Mouse (Mus musculus) ES-E14 (cell line): ENCODE results near the gene Tyrobp. TPM values are rescaled to one million over a fixed set of nuclear protein-coding genes. Genes with fewer than 3 reads are reported as not detected.

Source experiments
- DNase-seq: peaks from one replicate; pipeline ENCODE4 v3.0.0-alpha.2; 2013; ENCODE audit warnings: low read depth, low spot score
- H3K27ac ChIP-seq: 2 replicates; pipeline ENCODE4 v1.5.1; 2012; ENCODE audit warnings: low read depth, mild to moderate bottlenecking, low read length, moderate library complexity, mixed read lengths; ENCODE audit not compliant: poor library complexity, insufficient read depth, severe bottlenecking
- H3K36me3 ChIP-seq: 2 replicates; pipeline ENCODE4 v1.6.1; 2012; ENCODE audit warnings: mild to moderate bottlenecking, low read length, moderate library complexity, mixed read lengths; ENCODE audit not compliant: control insufficient read depth, poor library complexity, insufficient read depth, severe bottlenecking
- H3K4me1 ChIP-seq, 2 experiments: fragments of 150-350 bp in 1 of 2; sonication (generic) in 1 of 2; 2 replicates each; pipeline ENCODE4 v1.6.1; 2012; ENCODE audit warnings: low read length in 2 of 2, mild to moderate bottlenecking in 1 of 2, mixed read lengths in 1 of 2; ENCODE audit not compliant: control insufficient read depth in 2 of 2, insufficient read depth in 2 of 2, poor library complexity in 1 of 2
- H3K4me3 ChIP-seq, 2 experiments: fragments of 150-350 bp in 1 of 2; sonication (generic) in 1 of 2; 2 replicates each; pipeline ENCODE4 v1.5.1; 2012; ENCODE audit warnings: low read length in 2 of 2, low read depth in 1 of 2, mild to moderate bottlenecking in 1 of 2, mixed read lengths in 1 of 2; ENCODE audit not compliant: insufficient read depth in 1 of 2, poor library complexity in 1 of 2, severe bottlenecking in 1 of 2
- H3K9ac ChIP-seq: 2 replicates; pipeline ENCODE4 v1.6.1; 2012; ENCODE audit warnings: low read depth, mild to moderate bottlenecking, low read length, mixed read lengths; ENCODE audit not compliant: poor library complexity, insufficient read depth, severe bottlenecking
- H3K9me3 ChIP-seq: fragments of 150-350 bp; sonication (generic); 2 replicates; pipeline ENCODE4 v1.6.1; 2012; ENCODE audit warnings: low read depth, mild to moderate bottlenecking, low read length; ENCODE audit not compliant: control insufficient read depth, insufficient read depth
- CHD2 ChIP-seq: IDR thresholded peaks from 2 replicates; pipeline ENCODE4 v1.6.1; 2014; ENCODE audit warnings: mild to moderate bottlenecking, low read depth, low read length, inconsistent platforms
- HCFC1 ChIP-seq: IDR thresholded peaks from 2 replicates; pipeline ENCODE4 v1.6.1; 2012; ENCODE audit warnings: low read length, inconsistent platforms, borderline replicate concordance; ENCODE audit not compliant: insufficient read depth
- MAFK ChIP-seq: IDR thresholded peaks from 2 replicates; pipeline ENCODE4 v1.6.1; 2014; ENCODE audit warnings: mild to moderate bottlenecking, low read depth, low read length, inconsistent platforms; ENCODE audit not compliant: insufficient read depth
- ZC3H11A ChIP-seq: IDR thresholded peaks from 2 replicates; pipeline ENCODE4 v1.6.1; 2012; ENCODE audit warnings: low read depth, mild to moderate bottlenecking, inconsistent platforms, low read length, borderline replicate concordance
- ZNF384 ChIP-seq: IDR thresholded peaks from 2 replicates; pipeline ENCODE4 v1.6.1; 2012; ENCODE audit warnings: low read depth, low read length, inconsistent platforms
- in situ Hi-C, 2 experiments: fragments of 600-800 bp; cut with MboI; formaldehyde crosslinking; loops; one replicate each; pipeline ENCODE4 v1.15.1; 2025; ENCODE audit warnings: low sequenced_read_pairs in 2 of 2, inconsistent platforms in 1 of 2; ENCODE audit not compliant: unreplicated experiment in 2 of 2
- total RNA-seq: library from RNA; depleted of rRNA; stranded (reverse); fragments of 300-350 nt; gene quantifications from 2 replicates; pipeline ENCODE4 v1.2.3, GENCODE M21; 2012

Tyrobp gene
- total RNA-seq, 1 experiment = not detected

DNA sequence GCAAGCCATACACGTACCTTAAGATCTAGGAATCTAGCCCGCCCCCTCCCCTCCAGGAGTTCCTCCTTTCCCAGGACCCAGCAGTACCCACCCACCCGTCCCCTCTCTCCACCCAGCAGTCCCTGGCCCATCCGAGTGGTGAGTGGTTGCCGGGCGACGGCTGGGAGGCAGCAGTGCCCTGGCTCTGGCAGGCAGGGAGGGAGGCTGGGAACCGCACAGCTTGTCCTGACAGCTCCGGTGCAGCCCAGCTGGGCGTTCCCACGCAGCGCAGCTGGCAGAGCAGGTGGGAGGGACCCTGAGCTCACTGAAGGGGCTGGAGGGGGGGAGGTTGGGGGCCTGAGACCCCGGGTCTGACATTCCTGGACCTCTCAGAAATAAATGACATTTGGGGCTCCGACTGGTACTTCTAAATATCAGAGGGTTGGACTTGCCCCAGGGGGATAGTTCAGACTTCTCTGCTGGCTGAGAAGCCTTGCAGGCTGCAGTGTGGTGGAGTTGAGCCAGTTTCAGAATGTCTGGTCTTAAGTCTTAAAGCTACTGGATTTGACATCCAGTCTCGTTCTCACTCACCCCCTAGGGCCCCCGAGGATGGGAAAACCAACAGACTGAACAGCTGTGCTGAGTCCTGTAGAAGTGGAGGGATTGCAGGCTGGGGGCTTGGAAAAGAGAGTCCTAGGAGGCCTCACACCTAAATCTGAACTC lies 44.2 kb downstream of the Tyrobp start, which contains the start of the genes Kirrel2 and Nphs1:
TSS of gene Kirrel2 (minus strand) at position 62 of the 702 bp plus-strand sequence.
TSS of gene Nphs1 (plus strand) at position 687 of the 702 bp plus-strand sequence.
- in situ Hi-C loops = no loop called here
- DNase-seq = no peak
- H3K4me1 ChIP-seq = peaks cover 9 to 47% of the 10 kb centered on the region in 2 experiments
- peaks cover 16% of the 10 kb centered on the region for H3K36me3 ChIP-seq
- no peaks in the 10 kb centered on the region for H3K9me3 ChIP-seq
- peak within 1 kb of the TSS; percentile 20; the same call in 1 of the 2 replicates for H3K27ac ChIP-seq
- peak within 1 kb of the TSS; percentile 59 for H3K9ac ChIP-seq
- TF ChIP-seq CHD2 (no peak), HCFC1 (no peak), ZNF384 (no peak), MAFK (no peak), ZC3H11A (no peak)
- H3K4me3 ChIP-seq = peak within 1 kb of the TSS; percentile 68 to 78

DNA sequence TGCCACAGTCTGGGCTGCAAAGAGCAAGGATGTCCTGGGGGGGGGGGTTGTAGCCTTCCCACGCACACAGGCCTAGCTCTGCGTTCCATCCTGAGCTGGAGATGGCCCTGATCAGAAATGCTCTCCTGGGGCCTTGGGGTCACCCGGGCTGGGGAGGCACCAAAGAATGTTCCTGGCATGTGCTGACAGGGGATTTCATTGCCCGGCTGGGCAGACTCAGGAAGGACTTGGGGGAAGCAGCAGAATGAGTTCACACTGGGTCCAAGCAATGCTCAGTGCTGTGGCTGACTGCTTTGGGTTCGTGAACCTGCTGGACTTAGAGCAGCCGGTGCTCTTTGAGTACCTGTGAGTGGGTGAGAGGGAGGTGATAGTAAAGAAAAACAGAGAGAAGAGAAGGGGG lies 45.9 kb downstream of the Tyrobp start:
- H3K9ac ChIP-seq = peak overlapping the region; percentile 18; the same call in 1 of the 2 replicates
- peaks cover 9% of the 10 kb centered on the region; the same call in 1 of the 2 replicates for H3K36me3 ChIP-seq
- no peak for DNase-seq
- H3K27ac ChIP-seq = no peak overlapping the region; the same call in 1 of the 2 replicates
- H3K9me3 ChIP-seq = no peaks in the 10 kb centered on the region
- H3K4me1 ChIP-seq = peaks cover 10 to 42% of the 10 kb centered on the region in 2 experiments
- TF ChIP-seq HCFC1 = no peak
- TF ChIP-seq CHD2 = no peak
- TF ChIP-seq MAFK = no peak
- TF ChIP-seq ZC3H11A = no peak
- TF ChIP-seq ZNF384 = no peak
- in situ Hi-C loops = no loop called here
- no peak overlapping the region for H3K4me3 ChIP-seq

DNA sequence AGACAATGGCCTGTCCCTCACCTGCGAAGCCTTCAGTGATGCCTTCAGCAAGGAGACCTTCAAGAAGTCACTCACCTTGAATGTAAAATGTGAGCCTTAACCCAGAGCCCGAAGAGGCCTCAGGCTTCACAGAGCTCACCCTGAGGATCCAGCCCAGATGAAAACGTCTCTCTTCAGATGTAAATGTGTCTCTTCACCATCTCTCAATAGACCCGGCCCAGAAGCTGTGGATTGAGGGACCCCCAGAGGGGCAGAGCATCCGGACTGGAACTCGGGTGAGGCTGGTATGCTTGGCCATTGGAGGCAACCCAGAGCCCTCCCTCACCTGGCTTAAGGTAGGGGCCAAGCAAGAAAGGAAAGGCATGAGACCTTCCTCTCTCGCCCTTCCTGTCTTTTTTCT lies 50.0 kb downstream of the Tyrobp start:
- Histone ChIP-seq H3K4me1 (peaks cover 4 to 33% of the 10 kb centered on the region in 2 experiments; a peak in 3 of 4 replicates), H3K27ac (peak overlapping the region; percentile 96), H3K4me3 (peak overlapping the region; percentile 4 to 45; a peak in 2 of 4 replicates), H3K9ac (no peak overlapping the region; the same call in 1 of the 2 replicates), H3K9me3 (no peaks in the 10 kb centered on the region), H3K36me3 (peaks cover 23% of the 10 kb centered on the region)
- no peak for DNase-seq
- in situ Hi-C loops = no loop called here
- no peak for TF ChIP-seq HCFC1
- TF ChIP-seq ZC3H11A = no peak
- TF ChIP-seq CHD2 = no peak
- no peak for TF ChIP-seq MAFK
- no peak for TF ChIP-seq ZNF384

DNA sequence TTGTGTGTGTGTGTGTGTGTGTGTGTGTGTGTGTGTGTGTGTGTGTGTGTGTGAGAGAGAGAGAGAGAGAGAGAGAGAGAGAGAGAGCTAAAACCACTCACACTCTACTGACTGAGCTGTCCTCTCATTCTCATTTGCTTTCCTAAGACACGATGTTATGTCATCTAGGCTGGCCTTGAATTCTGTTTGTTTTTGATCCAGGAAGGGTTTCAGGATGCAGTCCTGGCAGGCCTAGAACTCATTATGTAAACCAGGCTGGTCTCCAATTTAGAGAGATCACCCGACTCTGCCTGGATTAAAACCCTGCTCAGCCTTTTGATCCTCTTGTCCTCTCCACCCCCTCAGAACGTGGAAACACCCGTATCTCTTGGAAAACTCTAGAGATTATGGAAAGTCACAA lies 50.4 kb downstream of the Tyrobp start:
- peak overlapping the region; percentile 96 for H3K27ac ChIP-seq
- no peaks in the 10 kb centered on the region for H3K9me3 ChIP-seq
- in situ Hi-C loops = no loop called here
- H3K4me3 ChIP-seq = peak overlapping the region; percentile 18 to 79; a peak in 2 of 4 replicates
- TF ChIP-seq CHD2 = no peak
- TF ChIP-seq ZNF384 = no peak
- no peak for TF ChIP-seq HCFC1
- peaks cover 6 to 34% of the 10 kb centered on the region in 2 experiments for H3K4me1 ChIP-seq
- H3K9ac ChIP-seq = peak overlapping the region; percentile 25; the same call in 1 of the 2 replicates
- no peak for DNase-seq
- H3K36me3 ChIP-seq = peaks cover 23% of the 10 kb centered on the region
